Mouse (Mus musculus): ENCODE measurements around the gene Ppp1r32. TPM values are rescaled to one million over a fixed set of nuclear protein-coding genes. Genes with fewer than 3 reads are reported as not detected.
A peak's percentile ranks its signal among the peaks of the same experiment; 100 is the strongest.

The Ppp1r32 gene
- polyA plus RNA-seq, 1 experiment from 2014 or later: not detected

DNA sequence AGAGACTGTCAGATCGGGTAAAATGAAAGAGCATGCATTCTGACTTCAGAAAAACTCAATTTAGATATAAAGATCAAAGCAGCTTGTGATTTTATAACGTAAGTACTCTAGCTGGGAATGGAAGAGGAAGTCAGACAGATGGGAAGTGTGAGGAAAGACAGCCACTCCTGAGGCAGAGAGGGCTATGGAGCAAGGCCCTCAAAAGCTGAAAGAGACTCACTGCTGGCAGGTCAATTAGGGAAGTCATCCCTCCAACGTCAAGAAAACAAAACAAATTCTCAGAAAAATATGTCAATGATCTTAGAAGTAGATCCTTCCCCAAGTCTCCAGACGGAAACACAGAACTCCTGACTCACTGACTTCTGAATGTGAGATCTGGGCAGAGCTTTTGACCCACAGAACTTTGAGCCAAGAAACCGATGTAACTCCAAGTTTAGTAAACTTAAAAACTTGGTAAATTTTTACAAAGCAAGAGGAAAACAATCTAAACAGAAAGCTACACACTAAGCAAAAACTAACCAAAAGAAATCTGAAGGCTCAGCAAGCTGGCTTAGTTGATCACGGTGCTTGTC lies 28.1 kb upstream of the Ppp1r32 start:
- H3K4me2 ChIP-seq (ENCODE audit: low read depth, severe bottlenecking): no peak overlapping the region
- H3K4me3 ChIP-seq (ENCODE audit: low read depth, low read length): no peak overlapping the region
- no peaks in the 10 kb centered on the region for H3K4me1 ChIP-seq (ENCODE audit: control insufficient read depth, insufficient read depth, low read length)
- peaks cover 7% of the 10 kb centered on the region; the same call in 1 of the 2 replicates for H3K36me3 ChIP-seq (ENCODE audit: control insufficient read depth, insufficient read depth, low read length)
- H3K27me3 ChIP-seq (ENCODE audit: control insufficient read depth, insufficient read depth, low read length): no peaks in the 10 kb centered on the region
- no peak overlapping the region for H3K9ac ChIP-seq (ENCODE audit: low read length)
- no peaks in the 10 kb centered on the region for H3K9me3 ChIP-seq (ENCODE audit: control insufficient read depth, low read length)
- DNase-seq (ENCODE audit: low spot score) (no peak), ATAC-seq (ENCODE audit: insufficient number of reproducible peaks, low FRiP score, low TSS enrichment, low read depth) (no peak)
- no peak overlapping the region for H3K27ac ChIP-seq (replicated peaks; ENCODE audit: low read depth, low read length)
- 84% methylated on average over 6 of the region's 6 CpGs for WGBS

DNA sequence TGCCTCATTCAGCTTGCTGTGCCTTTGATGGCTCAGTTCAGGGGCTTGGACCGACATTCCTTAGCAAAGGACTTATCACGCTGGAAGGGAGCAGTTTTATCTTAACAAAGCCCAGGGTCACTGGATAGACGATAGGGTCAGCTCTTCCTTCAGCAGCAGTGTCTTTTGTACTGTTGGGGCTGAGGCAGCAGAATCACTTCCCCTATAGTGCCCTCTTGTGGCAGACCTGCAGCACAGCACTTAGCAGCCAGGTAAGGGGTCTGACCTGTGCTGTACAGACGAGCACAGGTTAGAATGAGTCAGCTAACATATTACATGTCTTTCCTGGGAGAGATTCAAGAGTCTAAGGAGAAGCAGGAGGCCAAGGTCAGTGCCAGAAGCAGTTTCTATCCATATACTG lies 19.8 kb upstream of the Ppp1r32 start:
- 21% methylated on average over 4 of the region's 4 CpGs for WGBS
- Histone ChIP-seq H3K27ac (replicated peaks; ENCODE audit: low read depth, low read length) (no peak overlapping the region), H3K36me3 (ENCODE audit: control insufficient read depth, insufficient read depth, low read length) (peaks cover 6% of the 10 kb centered on the region; the same call in 1 of the 2 replicates), H3K9ac (ENCODE audit: low read length) (no peak overlapping the region), H3K9me3 (ENCODE audit: control insufficient read depth, low read length) (no peaks in the 10 kb centered on the region), H3K4me3 (ENCODE audit: low read depth, low read length) (no peak overlapping the region), H3K4me1 (ENCODE audit: control insufficient read depth, insufficient read depth, low read length) (no peaks in the 10 kb centered on the region), H3K27me3 (ENCODE audit: control insufficient read depth, insufficient read depth, low read length) (no peaks in the 10 kb centered on the region), H3K4me2 (ENCODE audit: low read depth, severe bottlenecking) (no peak overlapping the region)
- DNase-seq (ENCODE audit: low spot score) (peak; percentile 61), ATAC-seq (ENCODE audit: insufficient number of reproducible peaks, low FRiP score, low TSS enrichment, low read depth) (no peak)

DNA sequence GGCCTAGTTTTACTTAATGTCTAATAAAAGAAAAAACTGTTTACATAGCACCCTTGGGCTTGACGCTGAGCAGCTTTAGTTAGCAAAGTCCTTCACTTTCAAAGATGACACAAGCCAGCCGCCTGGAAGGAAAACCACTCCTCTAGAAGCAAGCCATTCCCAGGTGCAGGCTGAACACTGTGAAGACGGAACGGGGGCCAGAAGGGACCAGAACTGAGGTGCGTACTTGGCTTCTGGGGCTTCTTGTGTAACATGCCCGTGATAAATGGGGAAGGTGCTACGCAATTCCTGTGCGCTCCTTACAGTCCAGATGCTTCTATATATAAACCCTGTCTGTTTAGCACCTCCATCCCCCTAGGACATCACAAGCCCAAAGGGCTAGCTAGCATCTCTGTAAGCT lies 17.9 kb upstream of the Ppp1r32 start:
- Histone ChIP-seq H3K36me3 (ENCODE audit: control insufficient read depth, insufficient read depth, low read length) (peaks cover 6% of the 10 kb centered on the region; the same call in 1 of the 2 replicates), H3K27ac (replicated peaks; ENCODE audit: low read depth, low read length) (no peak overlapping the region), H3K9me3 (ENCODE audit: control insufficient read depth, low read length) (no peaks in the 10 kb centered on the region), H3K4me1 (ENCODE audit: control insufficient read depth, insufficient read depth, low read length) (no peaks in the 10 kb centered on the region), H3K9ac (ENCODE audit: low read length) (no peak overlapping the region), H3K4me3 (ENCODE audit: low read depth, low read length) (no peak overlapping the region), H3K4me2 (ENCODE audit: low read depth, severe bottlenecking) (no peak overlapping the region), H3K27me3 (ENCODE audit: control insufficient read depth, insufficient read depth, low read length) (no peaks in the 10 kb centered on the region)
- DNase-seq (ENCODE audit: low spot score) (no peak), ATAC-seq (ENCODE audit: insufficient number of reproducible peaks, low FRiP score, low TSS enrichment, low read depth) (no peak)
- 94% methylated on average over 8 of the region's 8 CpGs for WGBS

DNA sequence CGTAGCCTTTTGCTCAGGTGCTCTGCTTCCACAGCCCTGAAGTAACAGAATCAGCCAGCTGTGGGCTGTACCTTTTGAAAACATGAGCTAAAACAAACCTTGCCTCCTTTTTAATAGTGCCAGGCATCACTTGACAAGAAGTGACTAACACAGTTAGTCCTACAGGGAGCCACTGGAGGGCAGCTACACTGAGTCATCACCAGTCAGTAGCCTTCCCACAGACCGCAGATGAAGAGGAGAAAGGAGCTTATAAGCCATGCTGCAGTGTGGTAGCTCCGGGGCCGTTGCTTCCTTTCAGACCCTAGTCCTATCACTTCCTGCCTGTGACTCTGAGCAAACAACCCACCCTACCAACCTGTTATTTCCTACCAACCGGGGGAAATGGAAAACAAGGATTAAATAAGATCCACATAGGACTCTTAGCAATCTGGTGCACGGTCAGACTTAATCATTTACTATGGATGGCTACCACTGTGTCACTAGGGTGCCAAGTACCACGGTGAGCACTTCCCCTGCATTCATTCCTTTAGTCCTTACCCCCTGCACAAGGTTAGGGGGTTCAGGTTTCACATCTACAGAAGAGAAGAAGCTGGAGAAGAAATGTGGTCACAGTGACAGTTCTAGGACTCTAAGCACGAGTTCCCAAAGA lies 14.9 kb upstream of the Ppp1r32 start:
- ATAC-seq (ENCODE audit: insufficient number of reproducible peaks, low FRiP score, low TSS enrichment, low read depth) (no peak), DNase-seq (ENCODE audit: low spot score) (no peak)
- H3K36me3 ChIP-seq (ENCODE audit: control insufficient read depth, insufficient read depth, low read length): peaks cover 6% of the 10 kb centered on the region; the same call in 1 of the 2 replicates
- H3K4me1 ChIP-seq (ENCODE audit: control insufficient read depth, insufficient read depth, low read length): no peaks in the 10 kb centered on the region
- WGBS: 60% methylated on average over 8 of the region's 8 CpGs
- no peak overlapping the region for H3K4me2 ChIP-seq (ENCODE audit: low read depth, severe bottlenecking)
- no peaks in the 10 kb centered on the region for H3K9me3 ChIP-seq (ENCODE audit: control insufficient read depth, low read length)
- no peaks in the 10 kb centered on the region for H3K27me3 ChIP-seq (ENCODE audit: control insufficient read depth, insufficient read depth, low read length)
- no peak overlapping the region for H3K9ac ChIP-seq (ENCODE audit: low read length)
- no peak overlapping the region for H3K27ac ChIP-seq (replicated peaks; ENCODE audit: low read depth, low read length)
- no peak overlapping the region for H3K4me3 ChIP-seq (ENCODE audit: low read depth, low read length)

DNA sequence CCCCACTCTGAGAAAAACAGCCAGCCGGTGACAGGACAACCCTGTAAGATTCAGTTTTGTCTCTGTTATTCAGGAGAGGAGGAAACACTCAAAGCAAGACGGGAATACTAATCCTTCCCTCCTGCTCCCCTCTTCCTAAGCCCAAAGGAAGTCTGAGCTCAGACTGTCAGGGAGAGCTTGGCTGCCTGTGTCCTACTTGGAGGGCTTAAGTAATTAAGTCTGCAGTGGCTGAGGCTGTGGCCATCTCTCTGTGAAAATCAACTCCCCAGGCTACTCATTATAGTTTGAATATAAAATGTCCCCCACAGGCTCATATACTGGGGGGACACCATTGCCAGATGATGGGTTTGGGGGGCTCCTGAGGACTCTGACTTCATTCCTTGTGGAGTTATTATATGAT lies 14.2 kb upstream of the Ppp1r32 start:
- Histone ChIP-seq H3K9me3 (ENCODE audit: control insufficient read depth, low read length) (no peaks in the 10 kb centered on the region), H3K9ac (ENCODE audit: low read length) (no peak overlapping the region), H3K4me1 (ENCODE audit: control insufficient read depth, insufficient read depth, low read length) (no peaks in the 10 kb centered on the region; the same call in 1 of the 2 replicates), H3K4me2 (ENCODE audit: low read depth, severe bottlenecking) (no peak overlapping the region), H3K27ac (replicated peaks; ENCODE audit: low read depth, low read length) (no peak overlapping the region), H3K36me3 (ENCODE audit: control insufficient read depth, insufficient read depth, low read length) (peaks cover 4% of the 10 kb centered on the region; the same call in 1 of the 2 replicates), H3K27me3 (ENCODE audit: control insufficient read depth, insufficient read depth, low read length) (no peaks in the 10 kb centered on the region), H3K4me3 (ENCODE audit: low read depth, low read length) (no peak overlapping the region)
- WGBS: 67% methylated on average over 2 of the region's 2 CpGs
- DNase-seq (ENCODE audit: low spot score) (no peak), ATAC-seq (ENCODE audit: insufficient number of reproducible peaks, low FRiP score, low TSS enrichment, low read depth) (no peak)

DNA sequence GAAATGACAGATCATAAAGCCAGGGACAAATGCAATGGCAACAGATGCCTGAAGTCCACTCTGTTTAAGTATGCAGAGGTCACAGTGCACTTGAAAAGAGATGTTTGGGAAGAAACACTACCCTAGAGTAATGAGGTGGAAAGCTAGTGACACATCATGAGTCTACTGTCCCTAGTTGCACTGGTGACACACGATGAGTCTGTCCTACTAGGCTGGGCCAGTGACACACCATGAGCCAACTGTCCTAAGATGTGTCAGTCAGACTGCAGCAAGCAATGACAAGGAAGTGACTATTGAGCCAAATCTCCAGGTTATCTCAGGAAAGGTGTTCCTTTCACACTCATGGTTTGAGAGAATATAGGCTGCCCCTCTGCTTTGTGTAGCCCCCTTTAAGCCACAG lies 12.9 kb upstream of the Ppp1r32 start:
- no peak for ATAC-seq (ENCODE audit: insufficient number of reproducible peaks, low FRiP score, low TSS enrichment, low read depth)
- WGBS: 85% methylated on average over 1 of the region's 1 CpGs

DNA sequence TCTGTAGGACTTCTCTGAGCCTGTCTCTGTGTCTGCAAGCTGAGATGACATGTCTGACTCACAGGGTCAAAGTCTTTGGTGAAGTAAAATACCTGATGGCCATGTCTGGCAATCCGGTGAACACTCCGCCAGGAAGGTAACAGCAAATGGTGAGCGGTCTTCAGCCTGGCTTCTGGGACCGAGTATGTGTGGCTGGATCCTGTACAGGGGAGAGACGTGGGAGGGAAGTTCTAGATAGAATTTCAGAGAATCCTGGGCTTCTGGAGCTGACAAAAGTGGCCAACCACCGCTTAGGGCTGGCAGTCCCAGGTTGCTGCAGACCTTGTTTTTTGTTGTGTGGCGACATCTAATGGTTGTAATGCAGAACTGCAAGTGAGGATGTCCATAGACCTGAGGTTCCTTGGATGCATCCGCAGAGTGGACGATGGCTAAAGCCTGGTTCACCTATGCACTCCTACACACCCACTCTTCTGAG lies 3.6 kb upstream of the Ppp1r32 start:
- Histone ChIP-seq H3K27ac (replicated peaks; ENCODE audit: low read depth, low read length) (no peak overlapping the region), H3K9ac (ENCODE audit: low read length) (no peak overlapping the region), H3K9me3 (ENCODE audit: control insufficient read depth, low read length) (no peaks in the 10 kb centered on the region), H3K4me1 (ENCODE audit: control insufficient read depth, insufficient read depth, low read length) (no peaks in the 10 kb centered on the region), H3K4me3 (ENCODE audit: low read depth, low read length) (no peak overlapping the region), H3K4me2 (ENCODE audit: low read depth, severe bottlenecking) (no peak overlapping the region), H3K27me3 (ENCODE audit: control insufficient read depth, insufficient read depth, low read length) (no peaks in the 10 kb centered on the region), H3K36me3 (ENCODE audit: control insufficient read depth, insufficient read depth, low read length) (no peaks in the 10 kb centered on the region)
- 19% methylated on average over 9 of the region's 9 CpGs for WGBS
- DNase-seq (ENCODE audit: low spot score) (peak; percentile 72), ATAC-seq (ENCODE audit: insufficient number of reproducible peaks, low FRiP score, low TSS enrichment, low read depth) (peak; percentile 47)

More for the DNA sequence above, 12.9 kb upstream of the Ppp1r32 start:
- Histone ChIP-seq H3K4me3 (ENCODE audit: low read depth, low read length) (no peak overlapping the region), H3K36me3 (ENCODE audit: control insufficient read depth, insufficient read depth, low read length) (peaks cover 2% of the 10 kb centered on the region; the same call in 1 of the 2 replicates), H3K27ac (replicated peaks; ENCODE audit: low read depth, low read length) (no peak overlapping the region), H3K4me2 (ENCODE audit: low read depth, severe bottlenecking) (no peak overlapping the region), H3K4me1 (ENCODE audit: control insufficient read depth, insufficient read depth, low read length) (no peaks in the 10 kb centered on the region; the same call in 1 of the 2 replicates), H3K9ac (ENCODE audit: low read length) (no peak overlapping the region), H3K27me3 (ENCODE audit: control insufficient read depth, insufficient read depth, low read length) (no peaks in the 10 kb centered on the region), H3K9me3 (ENCODE audit: control insufficient read depth, low read length) (no peaks in the 10 kb centered on the region)
- no peak for DNase-seq (ENCODE audit: low spot score)

DNA sequence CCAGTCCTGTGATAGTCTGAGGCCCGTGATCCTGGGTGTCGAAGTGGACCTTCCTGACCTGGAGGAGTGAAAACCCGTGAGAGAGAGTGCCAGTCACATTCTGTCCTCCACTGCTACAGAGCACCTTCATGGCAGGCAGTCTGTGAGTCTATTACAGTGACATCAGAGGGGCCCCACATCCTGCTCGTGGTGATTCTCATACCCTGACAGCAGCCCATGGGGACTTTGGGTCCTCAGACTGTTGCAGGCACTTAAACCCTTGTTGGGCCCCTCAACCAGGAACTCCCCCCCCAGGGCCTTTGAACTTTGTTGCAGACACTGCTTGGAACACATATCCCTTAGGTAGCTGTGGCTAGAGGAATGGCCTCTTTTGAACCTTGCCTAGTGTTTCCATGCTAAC lies 3.2 kb downstream of the Ppp1r32 start:
- WGBS: 43% methylated on average over 4 of the region's 4 CpGs

More for the DNA sequence above, 3.2 kb downstream of the Ppp1r32 start:
- no peaks in the 10 kb centered on the region for H3K9me3 ChIP-seq (ENCODE audit: control insufficient read depth, low read length)
- no peaks in the 10 kb centered on the region for H3K36me3 ChIP-seq (ENCODE audit: control insufficient read depth, insufficient read depth, low read length)
- no peaks in the 10 kb centered on the region for H3K4me1 ChIP-seq (ENCODE audit: control insufficient read depth, insufficient read depth, low read length)
- no peak overlapping the region for H3K4me3 ChIP-seq (ENCODE audit: low read depth, low read length)
- no peak overlapping the region for H3K4me2 ChIP-seq (ENCODE audit: low read depth, severe bottlenecking)
- no peak overlapping the region for H3K9ac ChIP-seq (ENCODE audit: low read length)
- ATAC-seq (ENCODE audit: insufficient number of reproducible peaks, low FRiP score, low TSS enrichment, low read depth) (no peak), DNase-seq (ENCODE audit: low spot score) (no peak)
- H3K27me3 ChIP-seq (ENCODE audit: control insufficient read depth, insufficient read depth, low read length): no peaks in the 10 kb centered on the region
- no peak overlapping the region for H3K27ac ChIP-seq (replicated peaks; ENCODE audit: low read depth, low read length)
